8 mouse cellular contexts compared by ENCODE assay signal in the genomic region with DNA sequence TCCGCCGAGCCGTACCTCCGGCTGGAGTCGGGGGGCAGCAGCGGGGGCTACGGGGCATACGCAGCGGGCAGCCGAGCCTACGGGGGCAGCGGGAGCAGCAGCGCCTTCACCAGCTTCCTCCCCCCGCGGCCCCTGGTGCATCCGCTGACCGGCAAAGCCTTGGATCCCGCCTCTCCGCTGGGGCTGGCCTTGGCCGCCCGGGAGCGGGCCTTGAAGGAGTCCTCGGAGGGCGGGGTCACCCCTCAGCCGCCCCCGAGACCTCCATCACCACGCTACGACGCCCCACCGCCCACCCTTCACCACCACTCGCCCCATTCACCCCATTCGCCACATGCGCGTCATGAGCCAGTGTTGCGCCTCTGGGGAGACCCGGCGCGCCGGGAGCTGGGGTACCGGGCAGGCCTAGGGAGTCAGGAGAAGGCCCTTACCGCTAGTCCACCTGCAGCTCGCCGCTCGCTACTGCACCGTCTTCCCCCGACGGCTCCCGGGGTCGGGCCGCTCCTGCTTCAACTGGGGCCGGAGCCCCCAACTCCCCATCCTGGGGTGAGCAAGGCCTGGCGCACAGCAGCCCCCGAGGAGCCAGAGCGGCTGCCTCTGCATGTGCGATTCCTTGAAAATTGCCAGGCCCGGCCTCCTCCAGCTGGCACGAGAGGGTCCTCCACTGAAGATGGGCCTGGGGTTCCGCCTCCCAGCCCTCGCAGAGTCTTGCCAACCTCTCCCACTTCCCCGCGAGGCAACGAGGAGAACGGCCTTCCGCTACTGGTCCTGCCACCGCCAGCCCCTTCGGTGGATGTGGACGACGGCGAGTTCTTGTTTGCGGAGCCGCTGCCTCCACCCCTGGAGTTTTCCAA. TPM values are rescaled to one million over a fixed set of nuclear protein-coding genes. Genes with fewer than 3 reads are reported as not detected.
A peak's percentile ranks its signal among the peaks of the same experiment; 100 is the strongest.
DNase-seq lines count a peak whose midpoint lies in the region; ATAC-seq lines count a peak whose summit lies in the region.

No protein-coding gene starts in this region.

- WGBS in forebrain, embryonic 14.5 days: 2% methylated on average over 57 of the region's 71 CpGs
- 2% methylated on average over 71 of the region's 71 CpGs for WGBS in midbrain, embryonic 13.5 days

- H3K4me1 ChIP-seq in forebrain, embryonic 14.5 days (ENCODE audit: control insufficient read depth, insufficient read depth, low read length): peaks cover 9% of the 10 kb centered on the region
- peaks cover 72% of the 10 kb centered on the region for H3K4me1 ChIP-seq in midbrain, embryonic 13.5 days (replicated peaks)

- H3K4me3 ChIP-seq in forebrain, embryonic 14.5 days (ENCODE audit: low read depth, low read length): no peak overlapping the region; the same call in 1 of the 2 replicates
- H3K4me3 ChIP-seq in midbrain, embryonic 13.5 days (replicated peaks): peak overlapping the region; percentile 22

- peak overlapping the region; percentile 50 for H3K9ac ChIP-seq in forebrain, embryonic 14.5 days (ENCODE audit: low read length)
- H3K9ac ChIP-seq in midbrain, embryonic 13.5 days (replicated peaks): peak overlapping the region; percentile 53

- peaks cover 77% of the 10 kb centered on the region for H3K27me3 ChIP-seq in forebrain, embryonic 14.5 days (replicated peaks; ENCODE audit: control insufficient read depth, insufficient read depth, low read length)
- H3K27me3 ChIP-seq in midbrain, embryonic 13.5 days: peaks cover 90% of the 10 kb centered on the region

- peak overlapping the region; percentile 9; the same call in 1 of the 2 replicates for H3K4me2 ChIP-seq in forebrain, embryonic 14.5 days (ENCODE audit: low read length)
- H3K4me2 ChIP-seq in midbrain, embryonic 13.5 days (replicated peaks): peak overlapping the region; percentile 25

- peak; percentile 10 for DNase-seq in CD4-positive, CD25-positive, alpha-beta regulatory T cell, adult 2 months (ENCODE audit: low read depth, low spot score)
- DNase-seq in layer of hippocampus, postnatal 25 days (ENCODE audit: extremely low spot score in 1 of 2, low spot score in 1 of 2): peak; percentile 32 to 45
- no peak for DNase-seq in layer of hippocampus, adult 9-11 months
- peak; percentile 29 for DNase-seq in forebrain, embryonic 14.5 days (ENCODE audit: low spot score)
- DNase-seq in ovary, postnatal 10 days (ENCODE audit: low spot score): no peak

- H3K27ac ChIP-seq in forebrain, embryonic 14.5 days (ENCODE audit: low read depth, low read length): no peak overlapping the region
- H3K27ac ChIP-seq in midbrain, embryonic 13.5 days: no peak overlapping the region

- no peaks in the 10 kb centered on the region for H3K9me3 ChIP-seq in forebrain, embryonic 14.5 days (replicated peaks; ENCODE audit: control insufficient read depth, low read length)
- no peaks in the 10 kb centered on the region for H3K9me3 ChIP-seq in midbrain, embryonic 13.5 days

- H3K36me3 ChIP-seq in forebrain, embryonic 14.5 days (ENCODE audit: control insufficient read depth, insufficient read depth, low read length): peaks cover 15% of the 10 kb centered on the region; the same call in 1 of the 2 replicates
- peaks cover 38% of the 10 kb centered on the region for H3K36me3 ChIP-seq in midbrain, embryonic 13.5 days

- ATAC-seq in CD4-positive, CD25-positive, alpha-beta regulatory T cell, adult 4 months: no peak
- ATAC-seq in forebrain, embryonic 14.5 days: no peak
- ATAC-seq in midbrain, embryonic 13.5 days: no peak
- no peak for ATAC-seq in erythroblast, adult 5-6 weeks (replicated peaks; ENCODE audit: low FRiP score, poor library complexity, severe bottlenecking)

RNA-seq across cellular contexts. Expression of a gene that starts 30.9 kb away (rescaled TPM):
- not detected for polyA plus RNA-seq in CD4-positive, CD25-positive, alpha-beta regulatory T cell, adult 4 months (2017; shearing (Covaris generic))
- 10 to 100 TPM; 91.3 to 92.1 TPM for total RNA-seq in layer of hippocampus, postnatal 25 days (2021)
- polyA plus RNA-seq in forebrain, embryonic 14.5 days (2014; fragmentation: Nextera tagmentation; extraction: Ambion mirVana): 19.0 and 25.3 TPM in 2 replicates
- polyA plus RNA-seq in midbrain, embryonic 13.5 days (2015; fragmentation: Nextera tagmentation; extraction: Ambion mirVana): 16.9 and 17.6 TPM in 2 replicates
- total RNA-seq in erythroblast, adult 5-6 weeks (2015; ENCODE audit: low replicate concordance): not detected in 2 replicates
- total RNA-seq in erythroblast, adult 5-6 weeks (2017; ENCODE audit: low replicate concordance): not detected in 2 replicates

RNA-seq across cellular contexts. Expression of a gene that starts 32.6 kb away (rescaled TPM):
- not detected for polyA plus RNA-seq in CD4-positive, CD25-positive, alpha-beta regulatory T cell, adult 4 months (2017; shearing (Covaris generic))
- total RNA-seq in layer of hippocampus, postnatal 25 days (2021): 1 to 10 TPM; 3.8 to 4.1 TPM
- 0.63 and 0.86 TPM in 2 replicates for polyA plus RNA-seq in forebrain, embryonic 14.5 days (2014; fragmentation: Nextera tagmentation; extraction: Ambion mirVana)
- polyA plus RNA-seq in midbrain, embryonic 13.5 days (2015; fragmentation: Nextera tagmentation; extraction: Ambion mirVana): 0.70 and 1.4 TPM in 2 replicates
- total RNA-seq in erythroblast, adult 5-6 weeks (2015; ENCODE audit: low replicate concordance): not detected in 2 replicates
- not detected in 2 replicates for total RNA-seq in erythroblast, adult 5-6 weeks (2017; ENCODE audit: low replicate concordance)

RNA-seq across cellular contexts. Expression of a gene that starts 42.9 kb away (rescaled TPM):
- polyA plus RNA-seq in CD4-positive, CD25-positive, alpha-beta regulatory T cell, adult 4 months (2017; shearing (Covaris generic)): under 1 TPM; 0.12 to 0.58 TPM
- total RNA-seq in layer of hippocampus, postnatal 25 days (2021): 100 to 1,000 TPM; 502 to 670 TPM
- polyA plus RNA-seq in forebrain, embryonic 14.5 days (2014; fragmentation: Nextera tagmentation; extraction: Ambion mirVana): 9.5 and 15.1 TPM in 2 replicates
- polyA plus RNA-seq in midbrain, embryonic 13.5 days (2015; fragmentation: Nextera tagmentation; extraction: Ambion mirVana): 26.0 and 26.4 TPM in 2 replicates
- not detected in 2 replicates for total RNA-seq in erythroblast, adult 5-6 weeks (2015; ENCODE audit: low replicate concordance)
- not detected in 2 replicates for total RNA-seq in erythroblast, adult 5-6 weeks (2017; ENCODE audit: low replicate concordance)

RNA-seq across cellular contexts. Expression of a gene that starts 46.3 kb away (rescaled TPM):
- polyA plus RNA-seq in CD4-positive, CD25-positive, alpha-beta regulatory T cell, adult 4 months (2017; shearing (Covaris generic)): under 1 TPM; 0.35 to 0.66 TPM
- total RNA-seq in layer of hippocampus, postnatal 25 days (2021): 1 to 10 TPM; 3.1 to 3.5 TPM
- polyA plus RNA-seq in forebrain, embryonic 14.5 days (2014; fragmentation: Nextera tagmentation; extraction: Ambion mirVana): 3.7 and 4.5 TPM in 2 replicates
- 3.7 and 4.0 TPM in 2 replicates for polyA plus RNA-seq in midbrain, embryonic 13.5 days (2015; fragmentation: Nextera tagmentation; extraction: Ambion mirVana)
- 0.19 and 0.63 TPM in 2 replicates for total RNA-seq in erythroblast, adult 5-6 weeks (2015; ENCODE audit: low replicate concordance)
- total RNA-seq in erythroblast, adult 5-6 weeks (2017; ENCODE audit: low replicate concordance): 0.28 and 1.0 TPM in 2 replicates

Comparison
In these comparisons a context has a peak if more than half of its experiments do, and no peak if none do; other contexts are left out.
1. DNase-seq: peak in CD4-positive, CD25-positive, alpha-beta regulatory T cell, adult 2 months (single experiment), layer of hippocampus, postnatal 25 days (2 of 2) and forebrain, embryonic 14.5 days (single experiment); none in layer of hippocampus, adult 9-11 months (single experiment) and ovary, postnatal 10 days (single experiment).
2. RNA of a gene that starts 30.9 kb away (polyA plus RNA-seq): 19.0 to 25.3 TPM in forebrain, embryonic 14.5 days and 16.9 to 17.6 TPM in midbrain, embryonic 13.5 days; not detected in CD4-positive, CD25-positive, alpha-beta regulatory T cell, adult 4 months; every median in the first group is over 10 times any median in the second.